Mouse (Mus musculus): Measurements from ENCODE around the gene Tmem253.
A peak's percentile ranks its signal among the peaks of the same experiment; 100 is the strongest.
"Not testable (repeated sequence)": the region's sequence is repeated elsewhere in the genome, so short reads cannot be mapped to it uniquely, and the experiment has no call there.

Gene Tmem253

GRCm38 (mm10) chr14:52022244-52022708, 6.8 kb downstream of the Tmem253 start:
- DNase-seq (ENCODE audit: low spot score), result no peak

- peak; percentile 91 for DNase-seq (ENCODE audit: low spot score)
These were observed 7.4 kb downstream of the Tmem253 start for GRCm38 (mm10) chr14:52022709-52023459.

GRCm38 (mm10) chr14:52024133-52024532, 8.7 kb downstream of the Tmem253 start:
- no peak for DNase-seq (ENCODE audit: low spot score)

- DNase-seq (ENCODE audit: low spot score), result no peak
These were observed 10.9 kb downstream of the Tmem253 start for GRCm38 (mm10) chr14:52026342-52026741.

GRCm38 (mm10) chr14:52035926-52036325, 20.5 kb downstream of the Tmem253 start:
- no peak for DNase-seq (ENCODE audit: low spot score)

- DNase-seq (ENCODE audit: low spot score), result no peak
These were observed 23.9 kb downstream of the Tmem253 start for GRCm38 (mm10) chr14:52039332-52039731.

GRCm38 (mm10) chr14:52042359-52042758, 26.9 kb downstream of the Tmem253 start, which contains the start of gene Olfr221:
Gene Olfr221, minus strand, starts transcription at chr14:52042459.
- not testable (repeated sequence) for DNase-seq (ENCODE audit: low spot score)

GRCm38 (mm10) chr14:52043446-52043845, 28.0 kb downstream of the Tmem253 start:
- DNase-seq (ENCODE audit: low spot score), result no peak

GRCm38 (mm10) chr14:52044901-52045678, 29.6 kb downstream of the Tmem253 start:
- peak; percentile 28 for DNase-seq (ENCODE audit: low spot score)

GRCm38 (mm10) chr14:52045966-52046565, 30.6 kb downstream of the Tmem253 start:
- no peak for DNase-seq (ENCODE audit: low spot score)

- DNase-seq (ENCODE audit: low spot score), result not testable (repeated sequence)
These were observed 37.3 kb downstream of the Tmem253 start for GRCm38 (mm10) chr14:52052720-52053119.

- no peak for DNase-seq (ENCODE audit: low spot score)
These were observed 44.5 kb downstream of the Tmem253 start for GRCm38 (mm10) chr14:52059982-52060381.

GRCm38 (mm10) chr14:52060800-52061199, 45.3 kb downstream of the Tmem253 start:
- DNase-seq (ENCODE audit: low spot score), result no peak

GRCm38 (mm10) chr14:52061798-52062197, 46.3 kb downstream of the Tmem253 start:
- DNase-seq (ENCODE audit: low spot score), result no peak

GRCm38 (mm10) chr14:52066135-52066534, 50.7 kb downstream of the Tmem253 start:
- DNase-seq (ENCODE audit: low spot score), result no peak
